Mouse (Mus musculus): ENCODE data around the gene Nek8.

DNA sequence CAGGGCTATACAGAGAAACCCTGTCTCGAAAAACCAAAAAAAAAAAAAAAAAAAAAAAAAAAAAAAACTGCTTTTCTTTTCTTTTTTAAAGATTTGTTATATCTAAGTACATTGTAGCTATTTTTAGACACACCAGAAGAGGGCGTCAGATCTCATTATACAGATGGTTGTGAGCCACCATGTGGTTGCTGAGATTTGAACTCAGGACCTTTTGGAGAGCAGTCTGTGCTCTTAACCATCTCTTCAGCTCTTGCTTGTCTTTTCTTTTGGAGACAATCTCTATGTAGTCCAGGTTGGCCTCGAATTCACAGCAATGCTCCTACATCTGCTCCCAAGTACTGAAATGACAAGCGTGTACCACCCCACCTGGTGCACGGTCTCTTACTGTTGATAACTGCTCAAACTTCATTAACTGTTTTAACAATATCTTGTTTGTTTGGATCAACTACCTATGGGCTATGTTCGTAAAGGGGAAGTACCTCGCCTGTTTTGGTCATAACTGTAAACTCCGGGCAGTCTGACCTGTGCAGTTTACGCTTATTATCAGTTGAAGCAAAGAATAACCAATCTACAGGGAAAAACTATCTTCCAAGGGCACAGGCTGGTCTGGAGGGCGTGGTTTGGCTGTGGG is 589 bp downstream of the Nek8 start:
- TF ChIP-seq CTCF (IDR thresholded peaks at IDR 0.05; ENCODE audit: control insufficient read depth, insufficient read depth, low read length) = no peak
- TF ChIP-seq POLR2A (IDR thresholded peaks at IDR 0.05; ENCODE audit: borderline replicate concordance, control insufficient read depth, low read depth, low read length) = no peak
